Mouse (Mus musculus) cerebellum, adult 2 months (tissue): ENCODE data around the gene Il12a.

ENCODE experiments used
- CTCF ChIP-seq: fragments of 200-500 bp; IDR thresholded peaks from 2 replicates; pipeline ENCODE4 v1.5.1; 2011; ENCODE audit warnings: low read depth, mild to moderate bottlenecking, control low read depth, low read length, moderate library complexity, borderline replicate concordance; ENCODE audit not compliant: insufficient read depth
- POLR2A ChIP-seq: fragments of 200-500 bp; IDR thresholded peaks from 2 replicates; pipeline ENCODE4 v1.6.1; 2011; ENCODE audit warnings: low read length, control low read depth, borderline replicate concordance; ENCODE audit not compliant: insufficient read depth

DNA sequence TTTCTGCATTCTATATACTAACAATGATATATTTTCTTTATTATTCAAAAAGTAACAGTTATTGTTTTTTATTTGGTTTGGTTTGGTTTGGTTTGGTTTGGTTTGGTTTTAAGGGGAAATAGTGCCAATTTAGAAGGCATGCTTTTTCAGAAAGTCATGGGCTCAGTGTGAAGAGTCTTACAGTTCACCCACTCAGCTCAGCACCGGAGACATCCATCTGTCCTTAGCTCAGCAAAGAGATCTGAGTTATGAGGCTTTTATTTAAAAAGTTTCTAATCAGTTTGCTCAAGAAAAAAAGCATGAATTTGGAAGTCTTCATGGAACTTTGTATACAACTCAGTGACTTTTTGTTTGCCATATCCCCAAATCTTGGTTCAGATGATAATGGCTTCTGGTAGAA, 6.2 kb upstream of the Il12a start:
- TF ChIP-seq CTCF: no peak
- TF ChIP-seq POLR2A: no peak
